Mouse (Mus musculus): ENCODE data around the gene Ablim2. TPM values are rescaled to one million over a fixed set of nuclear protein-coding genes. Genes with fewer than 3 reads are reported as not detected.

The Ablim2 gene
- total RNA-seq, 2 experiments from 2014 or later: 40.7 to 42.5 TPM

DNA sequence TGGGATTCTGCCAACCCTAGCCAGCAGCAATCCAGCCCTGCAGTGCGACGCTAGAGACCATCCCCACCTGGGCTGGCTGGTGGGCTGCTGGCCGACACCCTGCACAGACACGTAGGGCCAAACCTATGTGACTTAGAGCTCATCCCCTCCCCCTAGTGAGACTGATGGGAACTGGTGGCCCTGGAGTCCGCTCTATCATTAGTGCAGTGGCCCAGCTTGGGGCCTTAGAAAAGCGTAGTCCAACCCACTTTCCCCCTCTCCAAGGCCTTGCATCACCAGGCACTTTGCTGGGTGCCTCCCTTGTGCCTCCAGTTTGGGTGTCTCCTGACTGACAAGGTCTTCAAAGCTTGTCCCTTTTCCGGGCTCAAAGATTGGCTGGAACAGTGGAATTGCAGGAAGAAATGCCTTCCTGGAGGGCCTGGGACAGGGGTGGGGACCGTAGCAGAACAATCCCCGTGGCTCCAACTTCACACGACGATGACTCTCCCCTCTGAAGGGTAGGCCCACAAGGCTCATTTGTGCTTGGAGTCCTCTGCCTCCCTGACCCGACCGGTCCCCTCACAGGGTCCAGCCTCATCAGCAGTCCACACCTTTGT is 16.4 kb upstream of the Ablim2 start:
- DNase-seq: no peak
- Histone ChIP-seq H3K4me3 (no peak overlapping the region), H3K27ac (peak overlapping the region; percentile 56)
- TF ChIP-seq CTCF (IDR thresholded peaks at IDR 0.05): no peak
- intact Hi-C loops (cut with DNase I): loop anchor here (10.0 kb wide), 1 partner anchor 233 kb away; no protein-coding TSS in a partner anchor

- peak; percentile 82 for DNase-seq
- H3K4me3 ChIP-seq: no peak overlapping the region
- peak overlapping the region; percentile 89 for H3K27ac ChIP-seq
- TF ChIP-seq CTCF (IDR thresholded peaks at IDR 0.05): no peak
- intact Hi-C loops (cut with DNase I): loop anchor here (10.0 kb wide), 1 partner anchor 231 kb away; no protein-coding TSS in a partner anchor
Measured at GRCm38 (mm10) chr5:35743238-35743951, 14.3 kb upstream of the Ablim2 start.

DNA sequence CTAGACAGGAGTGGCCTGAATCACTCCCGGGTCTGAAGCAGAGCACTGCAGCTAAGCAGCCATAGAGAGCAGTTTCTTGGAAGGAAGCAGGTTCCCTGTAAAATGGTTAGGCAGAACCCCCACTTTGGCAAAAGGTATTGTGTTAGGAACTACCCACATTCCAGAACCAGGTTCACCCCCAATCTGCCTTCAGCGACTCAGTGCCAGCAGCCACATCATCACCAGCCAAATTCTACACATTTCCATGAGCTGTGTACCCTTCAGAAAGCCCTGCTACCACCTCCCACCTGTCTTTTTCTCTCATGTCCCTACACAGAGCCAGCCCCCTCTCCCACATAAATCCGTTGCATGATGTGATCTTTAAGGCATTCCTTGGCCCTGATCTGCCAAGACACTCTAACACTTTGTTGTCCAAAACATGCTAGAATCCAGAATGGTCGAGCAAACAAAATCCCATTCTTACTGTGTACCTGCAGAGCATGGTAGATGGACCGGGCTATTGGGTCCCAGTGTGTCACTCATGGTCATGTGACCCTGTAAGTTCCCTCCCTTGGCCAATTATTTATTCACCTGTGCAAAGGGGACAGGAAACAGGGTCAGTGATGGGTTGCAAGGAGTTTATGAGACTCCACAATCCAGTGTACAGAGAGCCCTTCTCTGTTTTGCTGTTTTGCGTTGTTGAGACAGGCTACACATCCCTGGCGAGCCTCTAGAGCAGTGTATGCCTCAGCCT is 13.5 kb upstream of the Ablim2 start:
- no peak for DNase-seq
- no peak for TF ChIP-seq CTCF (IDR thresholded peaks at IDR 0.05)
- Histone ChIP-seq H3K4me3 (no peak overlapping the region), H3K27ac (peak overlapping the region; percentile 89)
- intact Hi-C loops (cut with DNase I): loop anchor here (10.0 kb wide), 1 partner anchor 231 kb away; no protein-coding TSS in a partner anchor

- H3K27ac ChIP-seq: no peak overlapping the region
- no peak for DNase-seq
- intact Hi-C loops (cut with DNase I): loop anchor here (10.0 kb wide), 1 partner anchor 229 kb away; no protein-coding TSS in a partner anchor
- TF ChIP-seq CTCF (IDR thresholded peaks at IDR 0.05): no peak
- H3K4me3 ChIP-seq: no peak overlapping the region
Measured at GRCm38 (mm10) chr5:35745406-35745805, 12.3 kb upstream of the Ablim2 start.

DNA sequence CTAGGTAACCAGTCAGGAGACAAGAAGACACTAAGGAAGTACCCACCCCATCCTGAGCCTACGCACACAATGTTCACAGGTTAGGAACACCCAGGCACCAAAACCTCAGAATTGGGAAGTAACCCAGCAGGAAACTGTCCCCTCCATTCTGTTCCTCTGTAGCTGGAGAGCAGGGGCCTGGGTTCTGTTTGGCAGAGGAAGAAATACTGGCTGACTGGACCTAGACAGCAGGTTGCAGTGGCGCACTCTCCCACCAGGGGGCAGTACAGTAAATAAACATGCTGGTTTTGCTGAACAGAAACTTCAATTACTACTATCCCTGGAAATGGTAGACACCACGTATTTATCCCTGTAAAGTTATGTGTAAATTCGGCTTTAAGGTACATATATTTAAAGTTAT is 10.8 kb upstream of the Ablim2 start:
- Histone ChIP-seq H3K27ac (peak overlapping the region; percentile 46; the same call in 1 of the 2 replicates), H3K4me3 (no peak overlapping the region)
- peak; percentile 98; the same call in 1 of the 2 replicates for TF ChIP-seq CTCF (IDR thresholded peaks at IDR 0.05)
- intact Hi-C loops (cut with DNase I): loop anchor here (1.0 to 10.0 kb wide), 2 partner anchors 110 to 228 kb away; no protein-coding TSS in a partner anchor
- DNase-seq: peak; percentile 86

- Histone ChIP-seq H3K4me3 (no peak overlapping the region), H3K27ac (no peak overlapping the region)
- no peak for TF ChIP-seq CTCF (IDR thresholded peaks at IDR 0.05)
- DNase-seq: no peak
- intact Hi-C loops (cut with DNase I): loop anchor here (10.0 kb wide), 1 partner anchor 225 kb away; no protein-coding TSS in a partner anchor
Measured at GRCm38 (mm10) chr5:35749416-35749815, 8.3 kb upstream of the Ablim2 start.

DNA sequence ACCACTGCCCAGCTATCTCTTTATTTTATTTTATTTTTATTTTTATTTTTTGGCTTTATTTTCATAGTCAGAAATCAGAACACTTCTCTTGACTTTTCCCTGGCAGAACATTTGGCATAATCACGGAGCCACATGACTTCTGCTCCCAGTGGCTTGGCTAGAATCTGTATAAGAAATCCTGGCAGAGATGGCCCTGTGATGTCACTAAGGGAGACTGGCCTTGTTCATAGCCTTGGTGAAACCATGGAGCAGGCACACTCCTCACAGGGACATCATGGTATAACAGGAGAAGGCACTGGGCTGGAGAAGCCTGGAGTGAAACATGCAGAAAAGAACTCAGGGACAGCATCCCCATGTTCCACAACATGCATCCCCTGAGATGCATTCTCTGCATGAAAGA is 7.7 kb upstream of the Ablim2 start:
- Histone ChIP-seq H3K4me3 (no peak overlapping the region), H3K27ac (no peak overlapping the region)
- intact Hi-C loops (cut with DNase I): loop anchor here (5.0 kb wide), 1 partner anchor 33 kb away; no protein-coding TSS in a partner anchor
- TF ChIP-seq CTCF (IDR thresholded peaks at IDR 0.05): no peak
- no peak for DNase-seq

DNA sequence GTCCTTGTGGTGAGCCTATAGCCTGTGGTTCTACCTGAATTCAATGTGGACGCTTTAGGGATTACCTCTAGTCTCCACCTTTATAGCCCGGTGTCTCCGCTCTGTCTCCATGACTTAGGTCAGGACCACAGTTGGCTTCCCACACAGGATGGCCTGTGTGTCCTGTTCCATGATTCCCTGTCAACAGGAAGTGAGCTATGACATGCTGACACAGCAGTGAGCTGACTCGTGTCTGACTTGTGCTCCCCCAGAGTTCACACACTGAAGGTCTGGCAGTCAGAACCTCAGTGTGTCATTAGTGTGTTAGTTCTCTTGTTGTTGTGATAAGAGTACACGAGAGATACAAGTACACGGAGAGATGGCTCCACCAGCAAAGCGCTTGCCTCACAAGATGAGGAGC is 6.7 kb upstream of the Ablim2 start:
- Histone ChIP-seq H3K27ac (no peak overlapping the region), H3K4me3 (no peak overlapping the region)
- TF ChIP-seq CTCF (IDR thresholded peaks at IDR 0.05): no peak
- intact Hi-C loops (cut with DNase I): loop anchor here (5.0 kb wide), 1 partner anchor 34 kb away; no protein-coding TSS in a partner anchor
- DNase-seq: no peak

DNA sequence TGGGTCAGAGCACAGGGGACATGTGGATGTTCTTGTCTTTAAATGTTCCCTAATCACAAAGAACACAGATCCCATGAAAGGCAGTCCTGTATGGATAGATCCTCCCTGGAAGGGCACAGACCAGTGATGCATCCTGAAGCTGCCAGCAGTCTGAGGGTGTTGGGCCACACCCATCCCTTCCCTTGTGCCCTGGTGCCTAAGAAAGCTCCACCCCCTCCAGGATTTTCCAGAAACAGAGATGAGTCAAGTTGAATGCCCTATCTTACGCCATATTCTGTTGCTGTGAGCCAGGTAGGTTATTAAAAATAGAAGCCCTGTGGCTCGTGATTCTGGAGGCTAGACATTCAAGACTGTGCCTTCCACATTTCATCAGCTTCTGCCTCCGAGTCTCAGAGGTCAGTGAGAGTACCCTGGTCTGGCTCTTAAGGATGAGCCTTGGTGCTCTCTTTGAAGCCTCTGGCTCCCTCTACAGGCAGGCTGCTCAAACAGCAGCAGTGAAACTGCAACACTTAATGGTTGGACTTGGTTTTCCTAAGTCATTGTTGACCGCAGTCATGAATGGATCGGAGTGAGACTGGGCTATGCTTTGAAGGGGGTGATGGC is 2.4 kb upstream of the Ablim2 start:
- DNase-seq: peak; percentile 77

GRCm38 (mm10) chr5:35756020-35756419 is 1.7 kb upstream of the Ablim2 start:
- TF ChIP-seq CTCF (IDR thresholded peaks at IDR 0.05): no peak
- DNase-seq: no peak
- Histone ChIP-seq H3K4me3 (no peak overlapping the region), H3K27ac (peak overlapping the region; percentile 88)
- intact Hi-C loops (cut with DNase I): loop anchor here (2.0 to 5.0 kb wide), 2 partner anchors 39 to 159 kb away; no protein-coding TSS in a partner anchor

More for the DNA sequence above, 2.4 kb upstream of the Ablim2 start:
- TF ChIP-seq CTCF (IDR thresholded peaks at IDR 0.05): peak; percentile 95
- H3K4me3 ChIP-seq: no peak overlapping the region
- H3K27ac ChIP-seq: peak overlapping the region; percentile 88
- intact Hi-C loops (cut with DNase I): loop anchor here (5.0 kb wide), 1 partner anchor 158 kb away; no protein-coding TSS in a partner anchor

GRCm38 (mm10) chr5:35756997-35757638 is 562 bp upstream of the Ablim2 start:
- intact Hi-C loops (cut with DNase I): loop anchor here (2.0 to 5.0 kb wide), 2 partner anchors 38 to 160 kb away; no protein-coding TSS in a partner anchor
- DNase-seq: peak; percentile 53
- Histone ChIP-seq H3K27ac (peak overlapping the region; percentile 88), H3K4me3 (peak overlapping the region; percentile 94)
- peak; percentile 15; the same call in 1 of the 2 replicates for TF ChIP-seq CTCF (IDR thresholded peaks at IDR 0.05)
